Mouse (Mus musculus) limb, embryonic 13.5 days (tissue): Measurements from ENCODE around the gene Dpy30. TPM values are rescaled to one million over a fixed set of nuclear protein-coding genes. Genes with fewer than 3 reads are reported as not detected.

Source experiments
- ATAC-seq: fragments of 200-750 bp; cut with Nextera tagmentation; 2 replicates; pipeline ENCODE4 v1.8.0; 2017; ENCODE audit warnings: low read depth, moderate number of reproducible peaks, moderate TSS enrichment; ENCODE audit not compliant: low FRiP score
- H3K27ac ChIP-seq: fragments of 300-500 bp; sonication (generic); 2 replicates; pipeline ENCODE4 v1.5.1; 2015; ENCODE audit warnings: inconsistent platforms, mild to moderate bottlenecking, moderate library complexity
- H3K27me3 ChIP-seq: fragments of 300-500 bp; sonication (generic); 2 replicates; pipeline ENCODE4 v1.6.1; 2015; ENCODE audit warnings: mild to moderate bottlenecking, inconsistent platforms
- H3K36me3 ChIP-seq: fragments of 300-500 bp; sonication (generic); 2 replicates; pipeline ENCODE4 v1.6.1; 2015; ENCODE audit warnings: inconsistent platforms, mild to moderate bottlenecking, moderate library complexity
- H3K4me1 ChIP-seq: fragments of 300-500 bp; sonication (generic); 2 replicates; pipeline ENCODE4 v1.6.1; 2015; ENCODE audit warnings: inconsistent platforms
- H3K4me2 ChIP-seq: fragments of 300-500 bp; sonication (generic); replicated peaks from 2 replicates; pipeline ENCODE4 v1.6.1; 2015; ENCODE audit warnings: inconsistent platforms, mild to moderate bottlenecking, moderate library complexity
- H3K4me3 ChIP-seq: fragments of 300-500 bp; sonication (generic); 2 replicates; pipeline ENCODE4 v1.5.1; 2015; ENCODE audit warnings: moderate library complexity, mild to moderate bottlenecking, inconsistent platforms
- H3K9ac ChIP-seq: fragments of 300-500 bp; sonication (generic); 2 replicates; pipeline ENCODE4 v1.6.1; 2015; ENCODE audit warnings: mild to moderate bottlenecking, inconsistent platforms
- H3K9me3 ChIP-seq: fragments of 300-500 bp; sonication (generic); 2 replicates; pipeline ENCODE4 v1.6.1; 2016; ENCODE audit warnings: inconsistent platforms
- WGBS: fragments of 180-500 bp; shearing (Covaris S2); methylation state at CpG from one replicate; pipeline ENCODE4 v1.1.7; 2015; 5-methylcytosine and 5-hydroxymethylcytosine counted together
- polyA plus RNA-seq: library from polyadenylated mRNA; unstranded; fragments of >200 nt; fragmentation: Nextera tagmentation; extraction: Ambion mirVana; gene quantifications from 2 replicates; pipeline ENCODE4 v1.2.1, GENCODE M21; 2015

Gene Dpy30
- polyA plus RNA-seq, 1 experiment from 2014 or later, result 223 TPM

DNA sequence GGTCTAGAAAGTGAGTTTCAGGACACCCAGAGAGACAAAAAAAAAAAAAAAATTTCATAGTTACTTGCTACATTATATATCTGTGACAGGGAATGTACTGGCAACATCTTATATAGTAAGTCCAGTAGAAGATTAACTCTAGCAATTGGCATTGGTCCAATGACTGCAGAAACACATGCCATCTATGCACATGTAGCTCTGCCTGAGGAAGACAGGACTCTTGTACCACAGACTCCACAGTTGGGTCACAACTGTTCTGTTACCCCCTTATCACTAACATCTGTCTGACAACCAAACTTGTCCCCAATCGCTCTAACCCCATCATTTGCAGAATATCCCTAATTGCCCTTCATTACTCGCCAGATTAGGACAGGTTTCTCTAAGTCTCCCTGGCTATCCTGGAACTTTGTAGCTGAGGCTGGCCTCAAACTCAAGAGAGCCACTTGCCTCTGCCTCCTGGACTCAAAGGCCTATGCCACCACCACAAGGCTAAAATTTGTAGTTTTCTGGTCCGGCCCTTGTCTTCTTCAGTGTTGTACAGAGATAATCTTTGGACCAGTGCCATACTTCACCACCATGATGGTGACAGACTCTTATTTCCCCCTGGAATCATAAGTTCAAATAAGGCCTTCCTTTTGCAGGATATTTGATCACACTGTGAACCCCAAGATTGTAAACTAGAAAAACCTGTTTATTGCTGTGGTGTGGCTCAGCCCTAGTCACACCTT is 52.0 kb downstream of the Dpy30 start:
- Histone ChIP-seq H3K4me1 (peaks cover 8% of the 10 kb centered on the region; the same call in 1 of the 2 replicates), H3K27me3 (no peaks in the 10 kb centered on the region), H3K4me3 (no peak overlapping the region), H3K9me3 (0 out of 2 replicates have a peak, but pooled peaks cover 4% of the 10 kb centered on the region), H3K36me3 (peaks cover 6% of the 10 kb centered on the region), H3K4me2 (no peak overlapping the region), H3K27ac (no peak overlapping the region), H3K9ac (no peak overlapping the region)
- WGBS, result 85% methylated on average over 3 of the region's 3 CpGs
- no peak for ATAC-seq

- Histone ChIP-seq H3K9me3 (0 out of 2 replicates have a peak, but pooled peaks cover 4% of the 10 kb centered on the region), H3K36me3 (peaks cover 6% of the 10 kb centered on the region), H3K27ac (no peak overlapping the region), H3K4me2 (no peak overlapping the region), H3K4me1 (peaks cover 22% of the 10 kb centered on the region), H3K4me3 (no peak overlapping the region), H3K27me3 (no peaks in the 10 kb centered on the region), H3K9ac (no peak overlapping the region)
- no peak for ATAC-seq
- 82% methylated on average over 2 of the region's 2 CpGs for WGBS
Measured at GRCm38 (mm10) chr17:74270205-74270604, 53.5 kb downstream of the Dpy30 start.

- no peaks in the 10 kb centered on the region for H3K27me3 ChIP-seq
- WGBS, result 89% methylated on average over 11 of the region's 11 CpGs
- peaks cover 33% of the 10 kb centered on the region for H3K4me1 ChIP-seq
Measured at GRCm38 (mm10) chr17:74267415-74268180, 56.1 kb downstream of the Dpy30 start.

GRCm38 (mm10) chr17:74265636-74266035 is 58.1 kb downstream of the Dpy30 start:
- WGBS, result 16% methylated on average over 1 of the region's 1 CpGs
- Histone ChIP-seq H3K27me3 (no peaks in the 10 kb centered on the region), H3K4me3 (no peak overlapping the region), H3K4me1 (peaks cover 40% of the 10 kb centered on the region), H3K9me3 (0 out of 2 replicates have a peak, but pooled peaks cover 4% of the 10 kb centered on the region), H3K36me3 (peaks cover 6% of the 10 kb centered on the region), H3K27ac (peak overlapping the region; percentile 74; the same call in 1 of the 2 replicates), H3K4me2 (no peak overlapping the region), H3K9ac (no peak overlapping the region)
- no peak for ATAC-seq

More at GRCm38 (mm10) chr17:74267415-74268180, 56.1 kb downstream of the Dpy30 start:
- Histone ChIP-seq H3K9ac (no peak overlapping the region), H3K27ac (no peak overlapping the region), H3K4me3 (no peak overlapping the region), H3K4me2 (no peak overlapping the region), H3K9me3 (0 out of 2 replicates have a peak, but pooled peaks cover 4% of the 10 kb centered on the region), H3K36me3 (peaks cover 6% of the 10 kb centered on the region)
- no peak for ATAC-seq

GRCm38 (mm10) chr17:74265156-74265505 is 58.6 kb downstream of the Dpy30 start:
- peak; percentile 73; the same call in 1 of the 2 replicates for ATAC-seq
- Histone ChIP-seq H3K9ac (0 out of 2 replicates have a peak overlapping the region, but pooled peaks have one; percentile 19), H3K4me3 (no peak overlapping the region), H3K27ac (peak overlapping the region; percentile 74), H3K4me1 (peaks cover 43% of the 10 kb centered on the region), H3K4me2 (no peak overlapping the region), H3K27me3 (no peaks in the 10 kb centered on the region), H3K36me3 (peaks cover 6% of the 10 kb centered on the region), H3K9me3 (0 out of 2 replicates have a peak, but pooled peaks cover 4% of the 10 kb centered on the region)
- 14% methylated on average over 5 of the region's 5 CpGs for WGBS

DNA sequence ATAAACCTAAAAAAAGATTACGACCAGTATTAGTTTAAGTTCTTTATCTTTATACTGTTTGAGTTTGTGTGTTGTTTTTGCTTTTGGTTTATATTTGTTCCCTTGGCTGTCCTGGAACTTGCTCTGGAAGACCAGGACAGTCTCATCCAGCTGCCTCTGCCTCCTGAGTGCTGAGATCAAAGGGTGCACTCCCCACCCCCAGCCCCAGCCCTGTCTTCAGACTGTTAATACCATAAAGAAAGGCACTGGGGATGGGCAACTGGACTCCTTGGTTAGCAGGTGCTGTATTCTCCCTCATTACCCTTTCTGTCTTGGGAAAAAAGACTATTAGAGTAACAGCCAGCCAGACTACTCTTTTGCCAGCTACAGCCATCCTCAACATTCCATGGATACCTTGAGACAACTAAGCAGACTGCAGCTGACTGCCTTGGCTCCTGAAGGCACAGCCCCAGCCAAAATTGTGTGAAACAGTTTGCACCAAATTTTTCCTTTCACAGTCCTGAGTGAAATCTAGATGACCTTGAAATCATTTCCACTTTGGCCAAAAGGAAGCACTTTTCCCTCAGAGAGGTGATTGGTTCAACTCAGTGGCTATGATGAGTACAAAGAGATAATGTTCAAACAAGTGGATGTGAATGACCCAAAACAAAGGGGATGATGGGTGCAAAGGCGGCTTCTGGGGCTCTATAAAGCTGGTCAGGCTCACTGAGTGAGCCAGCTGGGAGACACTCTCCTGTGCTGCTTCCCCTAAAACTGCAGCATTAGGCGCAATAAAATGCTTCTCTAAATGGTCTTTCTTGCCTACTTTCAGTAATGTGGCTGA is 59.2 kb downstream of the Dpy30 start:
- Histone ChIP-seq H3K27me3 (no peaks in the 10 kb centered on the region), H3K4me3 (no peak overlapping the region), H3K9ac (0 out of 2 replicates have a peak overlapping the region, but pooled peaks have one; percentile 19), H3K4me2 (no peak overlapping the region), H3K27ac (peak overlapping the region; percentile 74), H3K4me1 (peaks cover 43% of the 10 kb centered on the region), H3K9me3 (0 out of 2 replicates have a peak, but pooled peaks cover 4% of the 10 kb centered on the region), H3K36me3 (peaks cover 6% of the 10 kb centered on the region)
- 25% methylated on average over 3 of the region's 3 CpGs for WGBS
- ATAC-seq, result peak; percentile 31; the same call in 1 of the 2 replicates

DNA sequence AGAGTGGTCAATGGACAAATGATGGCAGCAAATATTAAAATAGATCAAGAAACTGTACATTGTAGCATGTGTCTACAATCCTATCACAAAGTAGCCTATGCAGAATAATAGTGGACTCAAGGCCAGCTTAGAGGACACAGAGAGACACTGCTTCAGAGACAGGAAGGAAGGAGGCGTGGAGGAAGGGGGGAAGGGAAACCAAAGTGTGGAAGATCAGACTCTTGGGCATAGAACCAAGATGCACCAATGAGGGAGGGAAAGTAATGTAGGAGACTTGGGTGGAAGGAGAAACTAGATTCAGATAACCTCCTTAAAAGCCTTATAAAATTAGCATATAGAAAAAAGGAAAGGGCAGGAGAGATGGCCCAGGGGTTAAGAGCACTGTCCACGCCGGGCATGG is 61.3 kb downstream of the Dpy30 start:
- Histone ChIP-seq H3K4me1 (peaks cover 43% of the 10 kb centered on the region), H3K4me3 (no peak overlapping the region), H3K27ac (no peak overlapping the region), H3K27me3 (no peaks in the 10 kb centered on the region), H3K9ac (no peak overlapping the region), H3K4me2 (no peak overlapping the region), H3K9me3 (no peaks in the 10 kb centered on the region), H3K36me3 (peaks cover 6% of the 10 kb centered on the region)
- 92% methylated on average over 3 of the region's 3 CpGs for WGBS
- ATAC-seq, result no peak

Other genes with a start within 250 kb of the Dpy30 start
- gene Memo1, start 28.4 kb downstream of the Dpy30 start, polyA plus RNA-seq, result 79.4 and 83.0 TPM in 2 replicates
- 17.4 and 17.7 TPM in 2 replicates for gene Spast, start 15.0 kb upstream of the Dpy30 start, polyA plus RNA-seq
- 43.3 TPM in 2 replicates for gene Slc30a6, start 71.7 kb upstream of the Dpy30 start, polyA plus RNA-seq
- gene Nlrc4, start 135.2 kb upstream of the Dpy30 start, polyA plus RNA-seq, result 0.34 and 0.37 TPM in 2 replicates
- 50.9 and 51.5 TPM in 2 replicates for gene Yipf4, start 165.5 kb upstream of the Dpy30 start, polyA plus RNA-seq
- gene Birc6, start 204.4 kb upstream of the Dpy30 start, polyA plus RNA-seq, result 104 and 113 TPM in 2 replicates